Mouse (Mus musculus): Measurements from ENCODE around the gene Psd4.

Psd4 gene

GRCm38 (mm10) chr2:24367030-24367894, at the start of gene Psd4:
TSS of gene Psd4 (plus strand) at chr2:24367580.
- peak; percentile 20 for DNase-seq (ENCODE audit: low read depth, low spot score)

DNA sequence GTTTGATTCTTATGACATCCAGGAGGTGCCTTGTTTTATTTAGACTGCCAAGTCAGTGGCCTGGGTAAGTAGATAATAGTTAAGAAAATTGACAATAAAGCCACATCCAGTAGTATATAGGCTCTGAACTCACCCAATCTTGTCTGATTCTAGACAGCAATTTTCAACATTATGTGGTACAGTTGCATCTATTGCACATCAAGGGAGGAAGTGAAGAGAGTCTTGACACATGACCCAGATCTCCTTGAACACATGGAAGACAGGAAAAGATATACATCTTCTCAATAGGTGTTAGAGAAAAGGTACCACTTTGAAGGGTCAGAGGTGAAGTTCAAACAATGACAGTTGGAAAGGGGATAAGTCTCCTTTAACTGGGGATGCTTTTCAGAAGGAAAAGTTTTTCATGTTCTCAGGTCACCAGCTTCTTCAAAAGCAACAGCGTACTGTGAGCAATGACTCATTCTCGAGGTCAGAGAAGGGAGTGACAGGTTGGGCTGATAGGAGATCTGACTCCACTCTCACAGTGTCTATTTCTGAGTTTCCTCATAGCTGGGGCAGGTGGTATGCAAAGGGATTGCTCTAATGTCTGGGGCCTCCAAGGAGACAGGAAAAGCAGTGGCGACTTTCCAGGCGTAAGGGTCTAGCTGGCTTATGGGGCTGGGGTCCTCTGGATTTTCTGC, 49.3 kb upstream of the Psd4 start:
- no peak for DNase-seq (ENCODE audit: low read depth, low spot score)

GRCm38 (mm10) chr2:24335333-24335732, 32.0 kb upstream of the Psd4 start:
- DNase-seq (ENCODE audit: low read depth, low spot score) = no peak

DNA sequence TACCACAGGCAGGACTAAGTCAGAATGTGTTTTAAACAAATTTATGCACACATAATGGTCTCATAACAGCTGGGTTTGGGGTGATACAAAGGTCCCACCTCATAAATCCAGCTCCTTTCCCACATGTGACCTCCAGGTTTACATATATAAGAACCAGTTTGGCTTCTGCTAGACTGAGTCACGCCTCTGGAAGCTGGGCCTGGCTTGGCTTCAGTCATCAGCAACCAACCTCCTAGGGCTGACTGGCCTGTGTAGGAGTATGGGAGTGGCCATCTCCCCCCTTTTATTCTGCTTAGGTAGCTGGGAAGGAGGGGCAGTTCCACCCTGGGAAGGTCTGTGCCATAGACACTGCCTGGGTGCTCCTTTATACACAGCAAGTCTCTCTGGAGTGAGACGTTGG, 30.8 kb upstream of the Psd4 start, which contains the start of gene Il1rn:
Gene Il1rn, plus strand, starts transcription at position 309 of the 400 bp plus-strand sequence.
- DNase-seq (ENCODE audit: low read depth, low spot score) = no peak

GRCm38 (mm10) chr2:24341395-24341885, 25.9 kb upstream of the Psd4 start:
- DNase-seq (ENCODE audit: low read depth, low spot score) = no peak

- DNase-seq (ENCODE audit: low read depth, low spot score) = no peak
Measured at GRCm38 (mm10) chr2:24344619-24345018, 22.8 kb upstream of the Psd4 start.

GRCm38 (mm10) chr2:24345056-24345455, 22.3 kb upstream of the Psd4 start:
- DNase-seq (ENCODE audit: low read depth, low spot score) = no peak

- DNase-seq (ENCODE audit: low read depth, low spot score) = no peak
Measured at GRCm38 (mm10) chr2:24347926-24348325, 19.5 kb upstream of the Psd4 start.

DNA sequence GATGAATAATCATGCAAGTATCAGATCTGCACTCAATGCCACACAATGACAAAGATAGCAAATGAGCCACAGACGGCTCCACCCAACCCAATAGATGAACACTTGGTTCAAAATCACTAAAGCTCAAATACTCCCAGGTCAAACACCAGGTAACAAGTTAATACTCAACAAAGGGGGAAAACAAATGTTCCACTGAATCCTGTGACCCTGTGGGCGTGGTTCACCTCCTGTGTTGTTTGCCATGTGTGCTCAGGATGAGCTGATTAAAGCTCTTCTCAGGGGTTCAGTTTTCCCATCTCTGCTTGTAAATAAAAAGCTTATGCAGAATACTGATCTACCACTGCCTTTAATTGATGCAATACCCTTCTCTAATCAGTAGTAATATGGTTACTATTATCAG, 16.2 kb upstream of the Psd4 start:
- DNase-seq (ENCODE audit: low read depth, low spot score) = no peak

- no peak for DNase-seq (ENCODE audit: low read depth, low spot score)
Measured at GRCm38 (mm10) chr2:24353042-24353441, 14.3 kb upstream of the Psd4 start.

DNA sequence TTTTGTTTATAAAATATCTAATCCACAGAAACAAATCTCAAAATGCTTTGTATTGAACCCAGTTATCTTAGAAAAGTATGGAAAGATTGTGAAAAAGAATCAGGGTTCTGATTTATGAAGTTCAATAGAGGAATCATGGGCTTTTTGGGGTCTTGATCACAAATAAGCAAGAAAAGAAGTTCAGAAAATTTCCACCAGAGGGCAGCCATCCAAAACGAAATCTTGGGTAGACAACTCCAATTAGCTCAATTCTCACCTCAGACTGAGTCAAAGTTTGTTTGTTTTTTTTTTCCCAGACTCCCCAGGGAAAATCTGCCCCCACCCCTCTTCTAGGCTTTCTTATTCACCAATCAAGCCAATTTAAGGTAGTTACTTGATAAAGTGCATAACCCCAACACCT, 9.7 kb upstream of the Psd4 start:
- DNase-seq (ENCODE audit: low read depth, low spot score) = peak; percentile 17

- no peak for DNase-seq (ENCODE audit: low read depth, low spot score)
Measured at GRCm38 (mm10) chr2:24359347-24359746, 8.0 kb upstream of the Psd4 start.

DNA sequence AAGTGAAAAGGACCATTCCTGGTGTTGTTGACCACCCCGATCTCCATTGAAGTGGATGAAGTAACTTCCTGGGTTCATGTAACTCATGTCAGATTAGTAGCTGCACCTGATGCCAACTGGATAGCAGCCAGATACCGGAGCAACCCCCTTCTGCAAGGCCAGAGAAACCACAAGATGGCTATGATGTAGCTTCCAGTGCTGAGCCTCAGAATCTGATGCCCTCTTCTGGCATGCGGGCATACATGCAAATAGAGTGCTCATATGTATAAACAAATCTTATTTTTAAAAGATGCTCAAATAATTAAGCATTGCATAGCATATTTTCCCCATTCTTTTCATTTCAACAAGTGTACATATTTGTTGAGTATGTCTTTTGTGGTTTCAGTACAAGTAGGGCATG, 3.6 kb upstream of the Psd4 start:
- no peak for DNase-seq (ENCODE audit: low read depth, low spot score)

GRCm38 (mm10) chr2:24366214-24366975, 985 bp upstream of the Psd4 start:
- DNase-seq (ENCODE audit: low read depth, low spot score) = no peak

GRCm38 (mm10) chr2:24367895-24368261, 498 bp downstream of the Psd4 start:
- DNase-seq (ENCODE audit: low read depth, low spot score) = no peak

DNA sequence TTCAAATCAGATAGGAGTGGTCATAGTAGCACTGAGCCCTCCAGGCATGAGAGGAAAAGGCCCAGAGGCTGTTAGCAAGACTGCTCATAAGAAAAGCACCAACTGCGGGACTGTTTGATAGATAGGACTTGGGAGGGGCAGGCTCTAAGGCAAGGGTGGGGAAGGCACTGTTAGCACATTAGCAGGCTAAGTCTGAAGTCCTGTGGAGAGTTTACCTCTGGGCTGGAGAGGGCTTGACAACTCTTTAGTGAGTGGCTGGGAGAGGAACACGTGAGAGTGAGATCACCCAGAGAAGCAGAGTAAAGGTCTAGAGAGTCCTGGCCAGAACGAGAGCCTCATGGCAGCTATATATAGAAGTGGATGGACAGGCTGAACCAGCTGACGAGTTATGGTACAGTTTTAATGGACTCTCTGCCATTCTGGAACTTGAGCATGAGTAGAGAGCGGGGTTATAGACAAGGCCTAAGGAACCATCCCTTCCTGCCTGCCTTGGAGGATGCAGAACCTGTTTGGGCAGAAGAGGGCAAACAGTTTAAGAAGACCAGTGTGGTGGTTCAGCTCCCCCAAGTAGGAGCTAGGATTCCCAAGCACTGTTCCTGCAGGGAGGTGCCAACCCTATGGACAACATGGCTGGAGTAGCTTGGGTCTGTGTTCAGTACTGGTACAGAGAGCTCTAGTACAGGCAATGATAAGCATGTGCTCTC, 11.5 kb downstream of the Psd4 start:
- no peak for DNase-seq (ENCODE audit: low read depth, low spot score)

- no peak for DNase-seq (ENCODE audit: low read depth, low spot score)
Measured at GRCm38 (mm10) chr2:24382456-24383230, 15.3 kb downstream of the Psd4 start.

DNA sequence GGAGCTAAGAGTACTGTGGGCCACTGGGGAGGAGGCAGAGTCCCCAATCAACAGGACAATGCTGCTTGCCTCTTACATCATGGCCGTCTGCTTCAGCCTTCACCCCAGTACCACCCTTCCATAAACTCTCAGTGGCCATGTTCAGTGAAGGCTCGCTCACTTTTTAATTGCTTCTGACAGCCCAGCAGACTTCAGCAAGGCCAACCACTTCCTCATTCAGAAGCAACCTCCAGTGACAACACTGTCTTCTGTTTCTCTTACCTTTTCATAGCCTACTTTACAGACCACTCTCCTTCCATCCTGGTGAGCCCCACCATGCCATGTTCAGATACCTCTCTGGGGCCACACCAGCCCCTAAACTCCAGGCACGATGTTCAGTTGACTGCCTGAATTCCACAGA, 16.3 kb downstream of the Psd4 start:
- no peak for DNase-seq (ENCODE audit: low read depth, low spot score)

DNA sequence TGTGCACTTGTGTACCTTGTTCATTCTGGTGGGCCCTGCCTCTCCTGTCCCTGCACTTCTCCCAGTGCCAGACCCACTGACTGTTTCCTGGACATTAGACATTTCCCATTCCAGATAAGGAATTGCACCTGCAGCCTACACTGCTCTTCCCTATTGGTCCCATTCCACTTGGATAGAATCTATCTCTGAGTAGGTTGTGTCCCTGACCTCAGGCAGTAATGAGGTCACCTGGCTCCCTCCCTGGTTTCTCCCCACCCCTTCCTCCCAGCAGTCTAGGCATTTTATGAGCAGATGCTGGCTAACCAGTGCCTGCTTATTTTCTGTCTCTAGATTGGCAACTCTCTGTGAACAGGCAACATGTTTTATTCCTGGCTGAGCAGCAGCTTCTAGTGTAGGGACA, 17.0 kb downstream of the Psd4 start:
- DNase-seq (ENCODE audit: low read depth, low spot score) = no peak

DNA sequence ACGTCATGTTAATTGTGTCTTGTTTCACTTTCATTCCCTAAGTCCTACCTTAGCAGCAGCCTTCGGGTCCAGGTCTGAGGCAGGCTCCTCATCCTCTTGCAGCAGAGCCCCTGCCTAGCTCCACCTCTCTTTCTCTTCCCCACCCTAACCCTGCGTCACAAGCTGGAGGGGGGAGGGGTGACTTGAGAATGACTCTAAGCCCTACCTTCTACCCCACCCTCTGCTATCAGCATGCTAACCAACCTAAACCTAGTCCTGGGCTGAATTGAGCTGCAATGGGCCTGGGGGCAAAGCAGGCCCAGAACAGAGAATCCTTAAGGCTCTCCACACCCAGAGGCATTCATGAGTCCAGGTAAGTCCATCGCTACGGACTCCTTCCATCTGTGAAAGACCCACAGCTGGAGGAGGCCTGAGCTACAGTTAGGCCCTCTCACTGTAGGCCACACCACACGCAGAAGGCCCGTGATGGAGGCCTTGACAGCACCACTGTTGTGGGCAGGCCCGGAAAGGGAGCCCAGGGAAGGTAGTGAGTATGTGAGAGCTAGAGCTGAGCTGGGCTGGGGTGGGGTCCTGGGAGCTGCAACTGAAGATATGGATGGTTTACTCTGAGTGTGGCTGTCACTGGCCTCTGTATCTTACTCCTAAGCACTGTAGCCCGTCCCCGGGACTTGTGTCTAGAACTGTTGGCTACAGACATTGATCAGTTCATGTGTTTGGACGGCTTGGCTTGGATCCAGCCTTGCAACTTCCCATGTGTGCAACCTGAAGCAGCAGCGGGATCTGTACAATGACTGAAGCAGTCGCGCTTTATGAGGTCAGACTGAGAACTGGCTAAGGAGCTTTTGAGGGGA, 18.0 kb downstream of the Psd4 start:
- DNase-seq (ENCODE audit: low read depth, low spot score) = no peak
